12 mouse cellular contexts compared by ENCODE assay signal in genomic region chr6:24490341-24490740, GRCm38 (mm10). TPM values are rescaled to one million over a fixed set of nuclear protein-coding genes. Genes with fewer than 3 reads are reported as not detected.
A peak's percentile ranks its signal among the peaks of the same experiment; 100 is the strongest.
DNase-seq lines count a peak whose midpoint lies in the region; ATAC-seq and TF ChIP-seq lines count a peak whose summit lies in the region.
"Had no signal": no experiment of that assay in that cellular context is flagged by ENCODE, and none has a peak within 500 bp of the region (broad histone marks: within the 10 kb centered on the region; RNA-seq: fewer than 3 reads in every experiment).

No protein-coding gene starts in this region.

- DNase-seq in forebrain, postnatal 0 days = peak; percentile 53
- no peak for DNase-seq in liver, postnatal 0 days
- peak; percentile 5 for DNase-seq in MEL-GATA-1-ER (ENCODE audit: extremely low read depth, low read depth)
- peak; percentile 35 for DNase-seq in naive thymus-derived CD4-positive, alpha-beta T cell, adult 2 months (ENCODE audit: low read depth)
- no peak for DNase-seq in urinary bladder, adult 18-20 months (ENCODE audit: low spot score in 2 of 2)
- no peak for DNase-seq in ovary, postnatal 10 days (ENCODE audit: low spot score)

- no peaks in the 10 kb centered on the region for H3K9me3 ChIP-seq in forebrain, postnatal 0 days (ENCODE audit: low read length)
- H3K9me3 ChIP-seq in forebrain, embryonic 13.5 days (replicated peaks) = no peaks in the 10 kb centered on the region
- no peaks in the 10 kb centered on the region for H3K9me3 ChIP-seq in liver, postnatal 0 days (ENCODE audit: low read length)
- H3K9me3 ChIP-seq in liver, embryonic 12.5 days (replicated peaks) = no peaks in the 10 kb centered on the region
- H3K9me3 ChIP-seq: heart, embryonic 10.5 days; midbrain, embryonic 15.5 days had no signal

- no peaks in the 10 kb centered on the region for H3K36me3 ChIP-seq in forebrain, postnatal 0 days (ENCODE audit: insufficient read depth)
- H3K36me3 ChIP-seq in forebrain, embryonic 13.5 days (ENCODE audit: poor library complexity, severe bottlenecking) = no peaks in the 10 kb centered on the region
- no peaks in the 10 kb centered on the region for H3K36me3 ChIP-seq in liver, postnatal 0 days (replicated peaks; ENCODE audit: insufficient read depth, low read length)
- no peaks in the 10 kb centered on the region for H3K36me3 ChIP-seq in liver, embryonic 12.5 days
- H3K36me3 ChIP-seq: heart, embryonic 10.5 days; midbrain, embryonic 15.5 days had no signal

- no peaks in the 10 kb centered on the region for H3K27me3 ChIP-seq in forebrain, postnatal 0 days (ENCODE audit: insufficient read depth, low read length)
- H3K27me3 ChIP-seq in forebrain, embryonic 13.5 days = no peaks in the 10 kb centered on the region
- H3K27me3 ChIP-seq in liver, postnatal 0 days (ENCODE audit: insufficient read depth, low read length) = no peaks in the 10 kb centered on the region
- H3K27me3 ChIP-seq in liver, embryonic 12.5 days (replicated peaks) = no peaks in the 10 kb centered on the region
- H3K27me3 ChIP-seq: midbrain, embryonic 15.5 days had no signal

- H3K4me2 ChIP-seq in forebrain, postnatal 0 days (ENCODE audit: low read depth) = no peak overlapping the region
- H3K4me2 ChIP-seq in forebrain, embryonic 13.5 days = no peak overlapping the region
- H3K4me2 ChIP-seq in liver, postnatal 0 days (ENCODE audit: low read depth, low read length) = no peak overlapping the region
- no peak overlapping the region for H3K4me2 ChIP-seq in liver, embryonic 12.5 days
- H3K4me2 ChIP-seq: midbrain, embryonic 15.5 days had no signal

- WGBS in forebrain, postnatal 0 days = 18% methylated on average over 1 of the region's 1 CpGs
- WGBS in forebrain, embryonic 13.5 days = 8% methylated on average over 1 of the region's 1 CpGs
- 0% methylated on average over 1 of the region's 1 CpGs for WGBS in liver, postnatal 0 days (ENCODE audit: insufficient replicate concordance)
- WGBS in liver, embryonic 12.5 days (ENCODE audit: insufficient replicate concordance) = 5% methylated on average over 1 of the region's 1 CpGs

- H3K27ac ChIP-seq in forebrain, postnatal 0 days (ENCODE audit: low read depth, low read length) = no peak overlapping the region
- H3K27ac ChIP-seq in forebrain, embryonic 13.5 days = no peak overlapping the region
- H3K27ac ChIP-seq in liver, postnatal 0 days (ENCODE audit: low read depth) = no peak overlapping the region
- H3K27ac ChIP-seq in liver, embryonic 12.5 days = no peak overlapping the region
- H3K27ac ChIP-seq: heart, embryonic 10.5 days; midbrain, embryonic 15.5 days had no signal

- no peak for TF ChIP-seq EP300 in liver, postnatal 0 days (IDR thresholded peaks at IDR 0.05; ENCODE audit: low read depth)

- no peak for ATAC-seq in forebrain, postnatal 0 days
- no peak for ATAC-seq in forebrain, embryonic 13.5 days
- no peak for ATAC-seq in liver, postnatal 0 days
- ATAC-seq in liver, embryonic 12.5 days = no peak
- ATAC-seq: midbrain, embryonic 15.5 days had no signal

- no peak overlapping the region for H3K9ac ChIP-seq in forebrain, postnatal 0 days
- H3K9ac ChIP-seq in forebrain, embryonic 13.5 days = no peak overlapping the region
- no peak overlapping the region for H3K9ac ChIP-seq in liver, postnatal 0 days (replicated peaks)
- H3K9ac ChIP-seq in liver, embryonic 12.5 days = no peak overlapping the region
- H3K9ac ChIP-seq: midbrain, embryonic 15.5 days had no signal

- H3K4me3 ChIP-seq in forebrain, postnatal 0 days (ENCODE audit: low read depth, low read length) = no peak overlapping the region
- no peak overlapping the region for H3K4me3 ChIP-seq in forebrain, embryonic 13.5 days
- no peak overlapping the region for H3K4me3 ChIP-seq in liver, postnatal 0 days (ENCODE audit: low read depth, low read length)
- H3K4me3 ChIP-seq in liver, embryonic 12.5 days = no peak overlapping the region
- H3K4me3 ChIP-seq: heart, embryonic 10.5 days; midbrain, embryonic 15.5 days had no signal

- H3K4me1 ChIP-seq in forebrain, postnatal 0 days (ENCODE audit: insufficient read depth) = no peaks in the 10 kb centered on the region
- no peaks in the 10 kb centered on the region for H3K4me1 ChIP-seq in forebrain, embryonic 13.5 days
- no peaks in the 10 kb centered on the region for H3K4me1 ChIP-seq in liver, postnatal 0 days (ENCODE audit: insufficient read depth)
- no peaks in the 10 kb centered on the region for H3K4me1 ChIP-seq in liver, embryonic 12.5 days
- H3K4me1 ChIP-seq: heart, embryonic 10.5 days; midbrain, embryonic 15.5 days had no signal

- peak; percentile 69 for TF ChIP-seq CTCF in forebrain, postnatal 0 days (IDR thresholded peaks at IDR 0.05; ENCODE audit: low read depth)
- peak; percentile 56 for TF ChIP-seq CTCF in liver, postnatal 0 days (IDR thresholded peaks at IDR 0.05; ENCODE audit: low read depth)

RNA-seq across cellular contexts. Expression of gene Iqub, which starts 24.5 kb away (rescaled TPM):
- total RNA-seq in forebrain, postnatal 0 days (2014; rRNA removed) = 1.5 and 1.6 TPM in 2 replicates
- 1.3 and 1.5 TPM in 2 replicates for polyA plus RNA-seq in forebrain, postnatal 0 days (2015; fragmentation: Nextera tagmentation; extraction: Ambion mirVana)
- polyA plus RNA-seq in forebrain, embryonic 13.5 days (2015; fragmentation: Nextera tagmentation; extraction: Ambion mirVana) = 0.80 and 1.5 TPM in 2 replicates
- polyA plus RNA-seq in liver, postnatal 0 days (2015; fragmentation: Nextera tagmentation; extraction: Ambion mirVana) = 0.05 TPM in 1 of 2 replicates, not detected in the other
- 0.07 TPM in 1 of 2 replicates, not detected in the other for polyA plus RNA-seq in liver, embryonic 12.5 days (2016; fragmentation: Nextera tagmentation; extraction: Ambion mirVana)
- polyA plus RNA-seq: kidney, embryonic 14.5 days; limb, embryonic 11.5 days had no signal

RNA-seq across cellular contexts. Expression of gene Ndufa5, which starts 37.5 kb away (rescaled TPM):
- total RNA-seq in forebrain, postnatal 0 days (2014; rRNA removed) = 54.9 and 82.2 TPM in 2 replicates
- 469 and 592 TPM in 2 replicates for polyA plus RNA-seq in forebrain, postnatal 0 days (2015; fragmentation: Nextera tagmentation; extraction: Ambion mirVana)
- 316 and 362 TPM in 2 replicates for polyA plus RNA-seq in forebrain, embryonic 13.5 days (2015; fragmentation: Nextera tagmentation; extraction: Ambion mirVana)
- polyA plus RNA-seq in liver, postnatal 0 days (2015; fragmentation: Nextera tagmentation; extraction: Ambion mirVana) = 303 and 316 TPM in 2 replicates
- 274 and 277 TPM in 2 replicates for polyA plus RNA-seq in liver, embryonic 12.5 days (2016; fragmentation: Nextera tagmentation; extraction: Ambion mirVana)

RNA-seq across cellular contexts. Expression of gene Asb15, which starts 37.6 kb away (rescaled TPM):
- not detected in 2 replicates for total RNA-seq in forebrain, postnatal 0 days (2014; rRNA removed)
- 0.05 TPM in 1 of 2 replicates, not detected in the other for polyA plus RNA-seq in forebrain, postnatal 0 days (2015; fragmentation: Nextera tagmentation; extraction: Ambion mirVana)
- polyA plus RNA-seq in forebrain, embryonic 13.5 days (2015; fragmentation: Nextera tagmentation; extraction: Ambion mirVana) = not detected in 2 replicates
- polyA plus RNA-seq in liver, postnatal 0 days (2015; fragmentation: Nextera tagmentation; extraction: Ambion mirVana) = not detected in 2 replicates
- polyA plus RNA-seq in liver, embryonic 12.5 days (2016; fragmentation: Nextera tagmentation; extraction: Ambion mirVana) = 0.04 TPM in 1 of 2 replicates, not detected in the other
- polyA plus RNA-seq: heart, embryonic 10.5 days; limb, embryonic 11.5 days had no signal

Comparison
In these comparisons a context has a peak if more than half of its experiments do, and no peak if none do; other contexts are left out.
1. DNase-seq: peak in forebrain, postnatal 0 days (single experiment), MEL-GATA-1-ER (single experiment) and naive thymus-derived CD4-positive, alpha-beta T cell, adult 2 months (single experiment); none in liver, postnatal 0 days (single experiment), urinary bladder, adult 18-20 months (0 of 2) and ovary, postnatal 10 days (single experiment).